Mouse (Mus musculus) kidney, adult 2 months (tissue): ENCODE results near the gene Sh3bp4. TPM values are rescaled to one million over a fixed set of nuclear protein-coding genes. Genes with fewer than 3 reads are reported as not detected.

Source experiments
- DNase-seq: peaks from one replicate; pipeline ENCODE4 v3.0.0; 2021
- H3K27ac ChIP-seq: fragments of 200-500 bp; 2 replicates; pipeline ENCODE4 v1.5.1; 2012; ENCODE audit warnings: low read depth, low read length, control low read depth, inconsistent platforms; ENCODE audit not compliant: insufficient read depth
- H3K27me3 ChIP-seq: fragments of 200-500 bp; replicated peaks from 2 replicates; pipeline ENCODE4 v1.6.1; 2012; ENCODE audit warnings: mild to moderate bottlenecking, moderate library complexity, low read length, inconsistent platforms; ENCODE audit not compliant: control insufficient read depth, insufficient read depth
- H3K36me3 ChIP-seq: fragments of 200-500 bp; 2 replicates; pipeline ENCODE4 v1.6.1; 2012; ENCODE audit warnings: mild to moderate bottlenecking, moderate library complexity, low read length, inconsistent platforms; ENCODE audit not compliant: control insufficient read depth, insufficient read depth
- H3K4me1 ChIP-seq: fragments of 200-500 bp; 2 replicates; pipeline ENCODE4 v1.6.1; 2011; ENCODE audit warnings: low read length; ENCODE audit not compliant: control insufficient read depth, insufficient read depth
- H3K4me3 ChIP-seq: fragments of 200-500 bp; 2 replicates; pipeline ENCODE4 v1.5.1; 2011; ENCODE audit warnings: mild to moderate bottlenecking, low read depth, low read length, control low read depth; ENCODE audit not compliant: insufficient read depth
- CTCF ChIP-seq: fragments of 200-500 bp; conservative IDR thresholded peaks from 2 replicates; pipeline ENCODE4 v1.5.1; 2011; ENCODE audit warnings: low read depth, mild to moderate bottlenecking, control low read depth, low read length, moderate library complexity, mixed read lengths; ENCODE audit not compliant: insufficient read depth, insufficient read length
- POLR2A ChIP-seq: fragments of 200-500 bp; IDR thresholded peaks from one replicate; pipeline ENCODE4 v1.6.1; 2011; ENCODE audit warnings: low read depth, low read length, control low read depth
- WGBS: fragments of 180-500 bp; shearing (Covaris S2); methylation state at CpG from one replicate; pipeline ENCODE4 v1.1.7; 2018; 5-methylcytosine and 5-hydroxymethylcytosine counted together
- polyA plus RNA-seq: library from polyadenylated mRNA; depleted of rRNA; stranded (reverse); fragments of >200 nt; gene quantifications from 2 replicates; pipeline ENCODE4 v1.2.3, GENCODE M21; 2012

The Sh3bp4 gene
- polyA plus RNA-seq, 1 experiment = 14.8 TPM

DNA sequence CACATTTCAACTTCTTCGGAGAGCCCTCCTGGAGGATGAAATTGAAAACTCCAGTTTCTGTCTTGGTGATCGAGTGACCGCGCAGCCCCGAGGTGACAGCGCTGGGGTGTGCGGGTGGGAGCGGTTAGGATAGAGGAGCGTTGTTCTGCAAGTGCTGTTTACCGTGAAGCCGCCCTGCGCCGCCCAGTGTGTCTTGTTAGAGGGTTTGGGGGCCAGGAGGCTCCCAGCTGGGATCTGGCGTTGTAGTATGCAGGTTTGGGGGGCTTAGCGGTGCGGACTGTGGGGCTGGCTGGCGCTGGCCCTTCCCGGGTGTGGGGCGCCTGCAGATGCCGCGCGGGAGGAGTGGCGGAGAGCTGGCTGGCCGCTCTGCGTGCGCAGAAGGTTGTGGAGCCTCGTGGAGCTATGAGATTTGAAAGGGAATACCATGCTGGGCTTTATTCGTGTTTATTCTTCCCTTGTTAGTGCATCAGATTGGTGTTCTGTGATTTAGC is 701 bp downstream of the Sh3bp4 start:
- DNase-seq = peak; percentile 38
- no peak for TF ChIP-seq POLR2A
- no peak for TF ChIP-seq CTCF
- H3K27me3 ChIP-seq = no peaks in the 10 kb centered on the region
- no peaks in the 10 kb centered on the region for H3K36me3 ChIP-seq
- H3K4me3 ChIP-seq = peak overlapping the region; percentile 93
- peak overlapping the region; percentile 78 for H3K27ac ChIP-seq
- 1% methylated on average over 28 of the region's 28 CpGs for whole genome bisulfite sequencing
- peaks cover 7% of the 10 kb centered on the region; the same call in 1 of the 2 replicates for H3K4me1 ChIP-seq

DNA sequence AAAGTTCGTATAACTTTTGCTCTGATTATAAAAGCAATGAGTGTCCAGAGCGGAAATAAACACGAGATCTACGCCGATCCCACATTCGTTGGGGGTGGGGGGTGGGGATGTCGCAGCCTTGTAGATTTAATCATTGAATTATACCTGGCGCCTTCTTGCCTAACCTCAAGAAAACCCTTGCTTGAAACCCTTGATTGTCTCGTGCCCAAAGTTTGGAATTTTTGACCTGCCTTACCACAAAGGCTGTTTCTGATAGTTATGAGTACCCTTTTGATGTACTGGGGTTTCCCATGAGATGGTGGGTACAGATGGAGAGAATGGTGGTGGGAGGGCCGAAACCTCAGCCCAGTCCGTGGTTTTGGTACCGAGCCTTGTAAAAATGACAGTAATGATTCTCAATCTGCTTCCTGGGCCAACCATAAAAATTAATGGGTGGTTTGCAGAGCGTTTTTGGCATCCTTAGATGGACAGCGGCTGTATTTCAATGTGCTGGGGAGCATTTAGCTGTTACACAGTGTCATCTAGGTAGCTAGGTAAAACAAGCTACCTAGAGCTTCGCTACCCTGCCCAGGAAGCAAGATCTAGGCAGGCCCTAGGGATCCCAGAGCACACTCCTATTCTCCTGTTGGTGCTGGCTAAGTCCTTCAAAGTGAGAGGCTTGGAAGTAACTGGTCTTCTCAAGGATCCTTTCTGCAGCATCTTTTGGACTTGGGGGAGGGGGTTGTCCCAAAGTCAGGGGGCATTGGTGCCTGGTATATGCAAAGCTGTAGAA is 1.3 kb downstream of the Sh3bp4 start:
- Histone ChIP-seq H3K27me3 (no peaks in the 10 kb centered on the region), H3K36me3 (no peaks in the 10 kb centered on the region), H3K27ac (peak overlapping the region; percentile 78), H3K4me3 (peak overlapping the region; percentile 93), H3K4me1 (peaks cover 7% of the 10 kb centered on the region; the same call in 1 of the 2 replicates)
- DNase-seq = no peak
- TF ChIP-seq POLR2A = no peak
- TF ChIP-seq CTCF = no peak
- 19% methylated on average over 15 of the region's 15 CpGs for WGBS

DNA sequence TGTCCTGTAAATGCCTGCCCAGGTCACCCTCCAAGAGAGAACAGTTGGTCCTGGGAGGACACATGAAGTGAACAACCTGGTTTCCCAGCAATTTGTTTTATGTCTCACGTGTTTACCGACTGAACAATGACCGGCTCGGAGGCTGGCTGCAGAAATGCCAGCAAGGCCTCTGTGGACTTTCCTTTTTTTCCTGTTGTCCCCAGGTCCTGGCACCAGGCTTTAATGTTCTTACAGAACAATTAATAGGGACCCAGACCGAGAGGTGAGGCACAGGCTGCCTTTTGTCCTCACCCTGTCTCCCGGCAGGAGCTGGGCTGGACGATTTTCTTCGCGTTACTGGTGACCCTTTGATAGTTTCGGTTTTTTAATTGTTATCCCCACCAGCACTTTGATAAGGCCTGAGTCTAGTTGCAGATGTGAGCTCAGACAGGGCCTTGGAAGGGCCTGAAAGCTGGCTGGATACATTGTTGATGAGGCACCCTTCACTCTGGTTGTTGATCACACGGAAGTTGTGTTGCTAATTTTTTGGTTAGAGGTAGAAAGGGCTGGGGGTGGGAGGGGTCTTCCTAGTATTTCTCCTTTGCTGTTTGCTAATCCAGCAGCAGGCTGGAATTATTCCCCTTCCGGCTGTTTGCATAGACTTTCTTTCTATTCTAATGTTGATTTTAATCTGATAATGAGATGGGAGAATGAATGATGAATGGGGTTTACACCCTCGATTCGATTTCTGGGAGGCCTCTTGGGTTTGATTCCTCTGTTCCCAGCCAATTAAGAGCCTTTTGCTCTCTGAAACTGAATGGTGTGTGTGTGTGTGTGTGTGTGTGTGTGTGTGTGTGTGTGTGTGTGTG is 2.2 kb downstream of the Sh3bp4 start:
- Histone ChIP-seq H3K4me1 (peaks cover 10% of the 10 kb centered on the region; the same call in 1 of the 2 replicates), H3K27ac (peak overlapping the region; percentile 78), H3K27me3 (no peaks in the 10 kb centered on the region), H3K36me3 (no peaks in the 10 kb centered on the region), H3K4me3 (peak overlapping the region; percentile 93)
- DNase-seq = peak; percentile 63
- TF ChIP-seq POLR2A (no peak), CTCF (no peak)
- 38% methylated on average over 14 of the region's 14 CpGs for WGBS

DNA sequence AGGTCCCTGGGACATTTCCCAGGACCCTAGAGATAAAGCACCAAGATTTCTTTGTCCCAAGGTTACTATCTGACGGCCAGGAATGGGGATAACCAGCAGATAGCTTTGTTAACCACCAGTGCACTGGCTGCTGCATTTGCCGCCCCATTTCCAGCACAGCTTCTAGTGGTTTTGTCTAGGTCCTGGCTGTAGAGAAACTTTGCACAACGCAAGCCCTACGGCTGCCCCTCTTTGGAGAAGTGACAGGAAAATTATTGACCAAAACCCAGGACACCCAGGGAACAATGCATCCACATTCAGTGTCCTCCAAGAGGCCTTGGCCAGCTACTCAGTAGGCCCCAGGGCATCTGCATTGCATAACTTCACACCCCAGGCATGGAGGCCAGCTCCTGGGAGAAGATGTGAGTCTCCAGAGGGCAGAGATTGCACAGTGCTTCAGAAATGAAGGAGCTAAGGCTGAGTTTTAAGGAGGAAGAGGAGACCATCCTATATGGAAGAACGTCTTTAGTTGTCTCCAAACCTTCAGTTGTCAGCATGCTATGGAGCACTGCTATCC is 3.2 kb downstream of the Sh3bp4 start:
- H3K4me3 ChIP-seq = no peak overlapping the region
- H3K36me3 ChIP-seq = no peaks in the 10 kb centered on the region
- TF ChIP-seq POLR2A = no peak
- no peak for TF ChIP-seq CTCF
- no peak for DNase-seq
- no peaks in the 10 kb centered on the region for H3K27me3 ChIP-seq
- no peak overlapping the region for H3K27ac ChIP-seq
- 92% methylated on average over 5 of the region's 5 CpGs for WGBS
- H3K4me1 ChIP-seq = peaks cover 12% of the 10 kb centered on the region; the same call in 1 of the 2 replicates

DNA sequence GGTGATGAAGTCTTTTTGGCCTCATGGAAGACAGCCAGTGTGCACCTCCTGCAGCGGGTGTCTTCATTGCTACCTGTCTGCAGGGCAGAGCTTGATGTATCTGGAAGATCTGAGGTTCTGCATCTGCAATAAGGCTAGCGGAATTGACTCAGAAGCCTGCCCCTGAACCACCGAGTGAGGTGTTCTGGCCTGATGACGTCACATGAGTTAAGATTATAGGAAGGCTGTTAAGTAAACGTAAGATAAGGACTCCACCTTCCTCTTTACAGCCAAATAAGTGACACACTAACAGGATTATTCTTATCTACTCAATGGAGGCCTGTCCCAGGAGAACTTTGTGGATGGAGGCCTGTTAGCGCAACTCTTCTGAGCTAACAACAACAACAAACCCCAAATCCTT is 4.5 kb downstream of the Sh3bp4 start:
- no peak for DNase-seq
- peaks cover 14% of the 10 kb centered on the region; the same call in 1 of the 2 replicates for H3K4me1 ChIP-seq
- WGBS = 76% methylated on average over 6 of the region's 6 CpGs

DNA sequence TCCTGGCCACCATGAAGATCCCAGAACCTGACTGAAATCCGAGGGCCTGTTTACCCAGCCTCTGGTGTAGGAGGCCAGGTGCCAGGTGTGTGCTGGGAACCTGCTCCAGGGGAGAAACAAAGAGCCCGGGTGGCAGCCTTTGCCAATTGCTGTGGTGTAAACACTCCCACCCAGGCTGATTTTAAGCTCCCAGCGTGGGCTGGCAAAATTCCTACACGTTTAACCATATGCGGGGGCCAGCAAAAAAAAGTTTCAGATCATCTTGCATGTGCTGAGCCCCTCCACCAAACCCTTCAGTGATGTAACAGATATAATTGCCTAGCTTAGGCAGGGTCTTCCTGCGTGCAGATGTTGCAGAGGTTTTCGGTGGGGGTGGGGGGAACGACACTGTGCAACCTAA is 4.9 kb downstream of the Sh3bp4 start:
- Histone ChIP-seq H3K27ac (no peak overlapping the region), H3K36me3 (no peaks in the 10 kb centered on the region), H3K4me1 (peaks cover 14% of the 10 kb centered on the region), H3K27me3 (no peaks in the 10 kb centered on the region), H3K4me3 (no peak overlapping the region)
- TF ChIP-seq POLR2A (no peak), CTCF (no peak)
- DNase-seq = no peak
- WGBS = 78% methylated on average over 8 of the region's 8 CpGs

More for the DNA sequence above, 4.5 kb downstream of the Sh3bp4 start:
- H3K4me3 ChIP-seq = no peak overlapping the region
- TF ChIP-seq CTCF = no peak
- TF ChIP-seq POLR2A = no peak
- no peaks in the 10 kb centered on the region for H3K36me3 ChIP-seq
- no peak overlapping the region for H3K27ac ChIP-seq
- H3K27me3 ChIP-seq = no peaks in the 10 kb centered on the region
